Mouse (Mus musculus): ENCODE measurements around the gene Vpreb3. TPM values are rescaled to one million over a fixed set of nuclear protein-coding genes. Genes with fewer than 3 reads are reported as not detected.
A peak's percentile ranks its signal among the peaks of the same experiment; 100 is the strongest.

The Vpreb3 gene
- polyA plus RNA-seq, 1 experiment: 3.1 TPM

GRCm38 (mm10) chr10:75915557-75915956 is 27.3 kb upstream of the Vpreb3 start:
- Histone ChIP-seq H3K4me1 (replicated peaks; ENCODE audit: control insufficient read depth, insufficient read depth, low read length) (0 out of 2 replicates have a peak, but pooled peaks cover 2% of the 10 kb centered on the region), H3K4me3 (ENCODE audit: control insufficient read depth, insufficient read depth, low read length) (no peak overlapping the region), H3K27ac (ENCODE audit: control insufficient read depth, insufficient read depth, low read length) (no peak overlapping the region), H3K36me3 (ENCODE audit: control insufficient read depth, insufficient read depth, low read length) (peaks cover 10% of the 10 kb centered on the region), H3K27me3 (ENCODE audit: control insufficient read depth, insufficient read depth, low read length) (no peaks in the 10 kb centered on the region)
- 81% methylated on average over 7 of the region's 7 CpGs for WGBS
- no peak for TF ChIP-seq CTCF (IDR thresholded peaks at IDR 0.05; ENCODE audit: borderline replicate concordance, control insufficient read depth, extremely low read depth, insufficient read depth, low read length, poor library complexity)
- TF ChIP-seq POLR2A (IDR thresholded peaks at IDR 0.05; ENCODE audit: control insufficient read depth, extremely low read depth, insufficient read depth, low read length, poor library complexity): no peak
- no peak for DNase-seq

GRCm38 (mm10) chr10:75916840-75917239 is 26.0 kb upstream of the Vpreb3 start:
- WGBS: 96% methylated on average over 8 of the region's 8 CpGs
- no peak for TF ChIP-seq CTCF (IDR thresholded peaks at IDR 0.05; ENCODE audit: borderline replicate concordance, control insufficient read depth, extremely low read depth, insufficient read depth, low read length, poor library complexity)
- TF ChIP-seq POLR2A (IDR thresholded peaks at IDR 0.05; ENCODE audit: control insufficient read depth, extremely low read depth, insufficient read depth, low read length, poor library complexity): no peak
- H3K27me3 ChIP-seq (ENCODE audit: control insufficient read depth, insufficient read depth, low read length): no peaks in the 10 kb centered on the region
- peaks cover 2% of the 10 kb centered on the region; the same call in 1 of the 2 replicates for H3K4me1 ChIP-seq (replicated peaks; ENCODE audit: control insufficient read depth, insufficient read depth, low read length)
- DNase-seq: no peak
- H3K4me3 ChIP-seq (ENCODE audit: control insufficient read depth, insufficient read depth, low read length): no peak overlapping the region
- H3K36me3 ChIP-seq (ENCODE audit: control insufficient read depth, insufficient read depth, low read length): no peaks in the 10 kb centered on the region
- H3K27ac ChIP-seq (ENCODE audit: control insufficient read depth, insufficient read depth, low read length): no peak overlapping the region

GRCm38 (mm10) chr10:75919026-75919425 is 23.8 kb upstream of the Vpreb3 start:
- TF ChIP-seq CTCF (IDR thresholded peaks at IDR 0.05; ENCODE audit: borderline replicate concordance, control insufficient read depth, extremely low read depth, insufficient read depth, low read length, poor library complexity) (no peak), POLR2A (IDR thresholded peaks at IDR 0.05; ENCODE audit: control insufficient read depth, extremely low read depth, insufficient read depth, low read length, poor library complexity) (no peak)
- H3K36me3 ChIP-seq (ENCODE audit: control insufficient read depth, insufficient read depth, low read length): no peaks in the 10 kb centered on the region
- H3K27me3 ChIP-seq (ENCODE audit: control insufficient read depth, insufficient read depth, low read length): no peaks in the 10 kb centered on the region
- 94% methylated on average over 5 of the region's 5 CpGs for WGBS
- H3K4me3 ChIP-seq (ENCODE audit: control insufficient read depth, insufficient read depth, low read length): no peak overlapping the region
- H3K27ac ChIP-seq (ENCODE audit: control insufficient read depth, insufficient read depth, low read length): no peak overlapping the region
- no peak for DNase-seq
- peaks cover 4% of the 10 kb centered on the region for H3K4me1 ChIP-seq (replicated peaks; ENCODE audit: control insufficient read depth, insufficient read depth, low read length)

GRCm38 (mm10) chr10:75921026-75921725 is 21.7 kb upstream of the Vpreb3 start, which contains the start of gene Smarcb1:
Gene Smarcb1 (minus strand): TSS chr10:75921617.
- Histone ChIP-seq H3K36me3 (ENCODE audit: control insufficient read depth, insufficient read depth, low read length) (no peaks in the 10 kb centered on the region), H3K27me3 (ENCODE audit: control insufficient read depth, insufficient read depth, low read length) (no peaks in the 10 kb centered on the region), H3K4me1 (replicated peaks; ENCODE audit: control insufficient read depth, insufficient read depth, low read length) (peaks cover 4% of the 10 kb centered on the region), H3K4me3 (ENCODE audit: control insufficient read depth, insufficient read depth, low read length) (peak within 1 kb of the TSS; percentile 74), H3K27ac (ENCODE audit: control insufficient read depth, insufficient read depth, low read length) (no peak within 1 kb of the TSS)
- WGBS: under 1% methylated on average over 76 of the region's 76 CpGs
- DNase-seq: peak; percentile 93
- 0 out of 2 replicates have a peak, but pooled peaks have one; percentile 13 for TF ChIP-seq CTCF (IDR thresholded peaks at IDR 0.05; ENCODE audit: borderline replicate concordance, control insufficient read depth, extremely low read depth, insufficient read depth, low read length, poor library complexity)
- peak; percentile 49 for TF ChIP-seq POLR2A (IDR thresholded peaks at IDR 0.05; ENCODE audit: control insufficient read depth, extremely low read depth, insufficient read depth, low read length, poor library complexity)

GRCm38 (mm10) chr10:75921726-75922560 is 20.9 kb upstream of the Vpreb3 start:
- no peak for DNase-seq

GRCm38 (mm10) chr10:75924324-75924723 is 18.5 kb upstream of the Vpreb3 start:
- H3K27ac ChIP-seq (ENCODE audit: control insufficient read depth, insufficient read depth, low read length): no peak overlapping the region
- TF ChIP-seq CTCF (IDR thresholded peaks at IDR 0.05; ENCODE audit: borderline replicate concordance, control insufficient read depth, extremely low read depth, insufficient read depth, low read length, poor library complexity) (no peak), POLR2A (IDR thresholded peaks at IDR 0.05; ENCODE audit: control insufficient read depth, extremely low read depth, insufficient read depth, low read length, poor library complexity) (no peak)
- no peak overlapping the region for H3K4me3 ChIP-seq (ENCODE audit: control insufficient read depth, insufficient read depth, low read length)
- WGBS: 55% methylated on average over 2 of the region's 2 CpGs
- DNase-seq: no peak
- no peaks in the 10 kb centered on the region for H3K27me3 ChIP-seq (ENCODE audit: control insufficient read depth, insufficient read depth, low read length)
- peaks cover 6% of the 10 kb centered on the region for H3K4me1 ChIP-seq (replicated peaks; ENCODE audit: control insufficient read depth, insufficient read depth, low read length)
- no peaks in the 10 kb centered on the region for H3K36me3 ChIP-seq (ENCODE audit: control insufficient read depth, insufficient read depth, low read length)

More at GRCm38 (mm10) chr10:75921726-75922560, 20.9 kb upstream of the Vpreb3 start:
- 6% methylated on average over 22 of the region's 22 CpGs for WGBS
- no peaks in the 10 kb centered on the region for H3K27me3 ChIP-seq (ENCODE audit: control insufficient read depth, insufficient read depth, low read length)
- no peak overlapping the region for H3K27ac ChIP-seq (ENCODE audit: control insufficient read depth, insufficient read depth, low read length)
- H3K36me3 ChIP-seq (ENCODE audit: control insufficient read depth, insufficient read depth, low read length): no peaks in the 10 kb centered on the region
- H3K4me3 ChIP-seq (ENCODE audit: control insufficient read depth, insufficient read depth, low read length): peak overlapping the region; percentile 74
- H3K4me1 ChIP-seq (replicated peaks; ENCODE audit: control insufficient read depth, insufficient read depth, low read length): peaks cover 6% of the 10 kb centered on the region
- TF ChIP-seq CTCF (IDR thresholded peaks at IDR 0.05; ENCODE audit: borderline replicate concordance, control insufficient read depth, extremely low read depth, insufficient read depth, low read length, poor library complexity) (no peak), POLR2A (IDR thresholded peaks at IDR 0.05; ENCODE audit: control insufficient read depth, extremely low read depth, insufficient read depth, low read length, poor library complexity) (no peak)
